Mouse (Mus musculus) frontal cortex, postnatal 10 days (tissue): Measurements from ENCODE around the gene Srrt.

Source experiments
- DNase-seq, 2 experiments: peaks; one replicate each; pipeline ENCODE4 v3.0.0; 2022; ENCODE audit warnings: low spot score in 2 of 2, mixed read lengths in 1 of 2

The Srrt gene

DNA sequence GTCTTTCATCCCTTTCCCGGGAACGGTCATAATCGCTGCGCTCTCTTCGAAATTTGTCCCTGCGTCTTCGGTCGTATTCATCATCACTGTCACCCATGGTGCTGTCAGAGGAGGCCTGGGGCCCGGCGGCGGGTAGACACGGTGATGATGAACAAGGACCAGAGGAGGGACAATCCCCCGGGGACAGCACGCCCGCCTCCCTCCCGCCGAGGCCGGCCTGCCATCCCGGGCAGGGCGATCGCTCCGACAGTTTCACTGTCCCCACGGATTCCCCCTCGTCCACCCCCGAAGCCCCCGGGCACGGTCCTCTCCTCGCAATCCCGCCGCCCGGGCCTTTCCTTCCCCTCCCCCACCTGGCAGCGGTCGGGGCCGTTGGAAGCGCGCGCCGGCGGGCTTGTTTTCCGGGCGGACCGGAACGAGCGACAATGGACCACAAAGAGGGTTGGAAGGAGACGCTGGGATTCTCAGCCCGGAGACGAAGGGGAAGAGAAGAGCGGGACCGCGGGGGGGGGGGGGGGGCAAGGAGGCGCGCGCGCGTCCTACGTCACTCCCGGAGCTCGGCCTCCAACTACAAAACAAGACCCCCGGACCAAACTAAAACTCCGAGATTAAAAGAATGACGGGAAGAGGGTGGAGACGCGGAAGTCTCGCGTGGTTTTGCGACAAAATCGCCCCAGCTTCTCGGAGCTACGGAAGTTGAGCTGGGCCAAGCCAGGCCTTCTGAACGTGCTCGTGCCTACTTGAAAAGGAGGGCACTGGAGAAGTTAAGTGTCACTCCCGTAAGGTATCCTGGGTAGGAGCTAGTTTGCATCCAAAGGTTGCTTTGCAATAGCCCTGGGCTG, at the start of gene Srrt:
Gene Srrt (minus strand): TSS at position 604 of the 842 bp plus-strand sequence.
- peak; percentile 89 to 91 for DNase-seq

- no peak for DNase-seq
Observed at GRCm38 (mm10) chr5:137354091-137354490, 46.6 kb upstream of the Srrt start.

- no peak for DNase-seq
Observed at GRCm38 (mm10) chr5:137352011-137352975, 44.8 kb upstream of the Srrt start.

DNA sequence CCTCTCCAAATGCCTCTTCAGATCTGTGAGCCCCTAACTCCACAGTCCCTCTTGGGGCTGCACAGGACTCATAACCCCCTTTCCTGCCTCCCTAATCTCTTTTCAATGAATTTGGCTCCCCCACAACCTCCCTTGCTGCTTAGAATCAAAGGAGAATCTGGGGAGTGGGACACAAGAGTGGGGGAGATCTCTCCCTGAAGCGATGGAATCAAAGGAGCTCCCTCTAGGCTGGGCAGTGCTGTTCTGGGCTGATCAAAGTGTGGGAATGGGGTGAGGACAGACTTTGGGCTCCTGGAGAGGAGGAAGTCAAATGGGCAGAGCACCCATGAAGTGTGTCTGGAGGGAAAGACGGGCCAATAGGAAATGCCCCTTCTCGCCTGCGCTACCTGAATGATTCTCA, 43.9 kb upstream of the Srrt start:
- no peak for DNase-seq

- no peak for DNase-seq
Observed at GRCm38 (mm10) chr5:137351058-137351380, 43.5 kb upstream of the Srrt start.

DNA sequence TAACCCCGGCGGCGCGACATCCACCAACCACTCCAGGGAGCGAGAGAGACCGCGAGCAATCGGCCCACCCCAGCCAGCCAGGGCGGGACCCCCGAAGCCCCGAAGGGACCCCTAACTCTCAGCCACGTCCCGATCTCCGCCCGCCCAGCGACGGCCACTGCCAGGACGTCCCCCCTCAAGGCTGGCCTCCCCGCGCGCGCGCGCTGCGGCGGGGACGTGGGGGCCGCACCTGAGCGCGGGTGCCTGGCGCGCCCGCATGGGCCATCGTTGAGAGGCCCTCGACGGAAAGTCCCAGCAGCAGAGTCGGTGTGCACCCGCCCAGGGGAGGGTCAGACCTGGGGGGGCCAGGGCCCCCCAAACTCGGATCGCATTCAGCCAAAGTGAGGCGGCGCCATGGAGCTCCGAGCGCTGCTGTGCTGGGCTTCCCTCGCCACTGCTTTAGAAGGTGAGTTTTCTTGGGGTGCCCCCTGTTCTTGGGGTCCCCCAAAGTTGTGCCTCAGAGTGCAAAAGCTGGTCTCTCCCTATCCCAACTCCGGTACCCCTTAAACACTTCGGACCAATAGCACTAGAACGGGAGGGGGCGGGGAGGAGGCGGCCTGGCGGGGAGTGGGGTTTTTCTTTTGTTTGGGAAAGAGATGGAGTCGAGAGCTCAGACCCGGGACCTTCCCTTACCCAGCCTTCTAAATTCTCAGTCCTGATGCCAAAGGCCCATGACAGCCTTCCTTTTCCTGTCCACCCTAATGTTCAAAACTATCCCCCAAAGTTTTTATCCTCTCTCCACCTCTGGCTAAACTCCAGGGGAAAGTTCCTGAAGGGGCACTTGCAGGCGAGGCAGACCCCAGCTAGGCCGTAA, 43.0 kb upstream of the Srrt start:
- DNase-seq: no peak

- peak; percentile 61 to 77 for DNase-seq
Observed at GRCm38 (mm10) chr5:137349384-137350204, 42.1 kb upstream of the Srrt start, which contains the start of gene Ephb4. Gene Ephb4, plus strand, starts transcription at chr5:137350109.

DNA sequence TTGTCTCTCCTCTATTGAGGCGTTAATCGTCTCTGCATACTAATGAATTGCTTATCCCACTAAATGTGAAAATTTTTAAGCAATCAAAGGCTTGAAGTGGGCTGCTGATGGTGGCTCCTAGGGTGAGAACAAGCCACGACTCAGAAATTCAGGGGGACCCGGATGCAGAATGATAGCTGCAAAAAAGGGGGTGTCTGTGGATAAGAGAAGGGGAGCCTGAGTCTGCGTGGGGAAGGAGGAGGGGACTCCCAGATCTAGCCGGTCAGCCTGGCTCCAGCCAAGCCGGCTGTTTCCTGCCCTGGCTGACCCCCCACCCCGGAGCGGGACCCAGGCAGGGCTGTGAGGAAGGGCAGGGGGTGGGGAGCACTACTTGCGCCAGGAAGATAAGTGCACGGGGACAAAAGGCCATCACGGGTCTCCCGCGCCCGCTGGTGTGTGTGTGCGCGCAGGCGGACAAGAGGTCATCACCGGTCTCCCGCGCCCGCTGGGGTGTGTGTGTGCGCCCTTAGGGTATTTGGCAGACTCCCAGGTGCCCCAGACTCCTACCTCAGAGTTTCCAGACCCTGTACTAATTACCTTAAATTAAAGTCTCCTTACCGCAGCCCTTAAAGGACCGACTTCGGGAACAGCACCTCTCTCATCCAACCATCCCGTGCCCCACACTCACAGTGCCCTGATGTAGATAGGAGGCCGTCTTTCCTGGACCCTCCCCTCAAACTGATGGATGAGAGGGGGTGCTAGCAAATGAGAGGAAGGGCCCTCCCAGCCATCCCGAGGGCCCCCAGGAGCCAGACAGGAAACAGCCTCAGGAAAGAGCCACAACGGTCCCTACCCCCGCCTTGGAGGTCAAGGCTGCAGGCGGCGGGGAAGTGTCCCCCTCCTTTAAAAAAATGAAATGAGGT, 41.3 kb upstream of the Srrt start:
- DNase-seq: no peak

DNA sequence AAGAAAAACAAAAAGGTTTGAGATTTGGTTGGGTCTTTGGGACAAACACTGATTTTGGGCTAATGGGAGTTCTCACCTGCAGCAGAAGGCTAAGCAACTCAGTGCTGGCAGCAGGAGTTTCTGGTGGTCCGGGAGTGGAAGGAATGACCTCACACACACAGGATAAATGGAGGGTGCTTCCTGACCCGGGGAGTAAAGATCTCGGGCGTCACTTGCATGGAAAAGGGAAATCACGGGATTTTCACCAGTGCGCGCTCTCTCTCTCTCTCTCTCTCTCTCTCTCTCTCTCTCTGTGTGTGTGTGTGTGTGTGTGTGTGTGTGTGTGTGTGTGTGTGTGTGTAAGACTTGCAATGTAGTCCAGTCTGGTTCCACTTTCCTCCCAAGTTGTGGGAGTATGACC, 40.4 kb upstream of the Srrt start:
- no peak for DNase-seq

DNA sequence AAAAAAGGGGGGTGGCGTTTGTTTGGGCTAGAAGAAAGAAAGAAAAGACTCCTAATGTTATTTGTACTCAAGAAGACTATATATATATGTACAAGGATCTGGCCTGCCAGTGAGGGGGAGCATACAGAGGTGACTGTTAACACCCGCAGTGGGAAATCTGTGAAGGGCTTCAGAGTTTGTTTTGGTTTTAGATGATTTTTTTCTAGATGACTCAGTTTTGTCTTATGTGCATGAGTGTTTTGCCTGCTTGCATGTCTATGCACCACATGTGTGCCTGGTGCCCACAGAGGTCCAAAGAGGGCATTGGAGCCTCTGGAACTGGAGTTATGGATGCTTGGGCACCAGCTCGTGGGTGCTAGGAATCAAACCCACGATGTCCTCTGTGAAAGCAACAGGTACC, 39.5 kb upstream of the Srrt start:
- DNase-seq: no peak

- no peak for DNase-seq
Observed at GRCm38 (mm10) chr5:137346388-137346787, 38.9 kb upstream of the Srrt start.

DNA sequence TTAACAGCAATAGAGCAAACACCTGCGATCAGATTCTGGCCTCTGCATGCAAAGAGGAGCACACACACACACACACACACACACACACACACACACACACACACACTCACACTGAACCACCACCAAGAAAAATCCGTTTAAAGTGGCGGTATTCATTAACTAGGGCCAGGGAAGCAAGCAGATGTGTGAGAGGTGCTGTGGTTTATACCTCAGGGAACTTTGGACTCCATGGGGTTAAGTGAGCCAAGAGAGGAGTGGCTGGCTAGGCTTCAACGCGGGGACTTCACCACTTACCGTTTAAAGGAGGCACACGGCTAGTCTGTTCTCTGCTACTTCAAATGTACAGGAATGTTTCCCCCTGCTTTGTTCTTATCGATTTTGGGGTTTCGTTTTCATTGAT, 38.3 kb upstream of the Srrt start:
- no peak for DNase-seq

- no peak for DNase-seq
Observed at GRCm38 (mm10) chr5:137343869-137344268, 36.4 kb upstream of the Srrt start.

GRCm38 (mm10) chr5:137343412-137343811, 35.9 kb upstream of the Srrt start:
- no peak for DNase-seq

DNA sequence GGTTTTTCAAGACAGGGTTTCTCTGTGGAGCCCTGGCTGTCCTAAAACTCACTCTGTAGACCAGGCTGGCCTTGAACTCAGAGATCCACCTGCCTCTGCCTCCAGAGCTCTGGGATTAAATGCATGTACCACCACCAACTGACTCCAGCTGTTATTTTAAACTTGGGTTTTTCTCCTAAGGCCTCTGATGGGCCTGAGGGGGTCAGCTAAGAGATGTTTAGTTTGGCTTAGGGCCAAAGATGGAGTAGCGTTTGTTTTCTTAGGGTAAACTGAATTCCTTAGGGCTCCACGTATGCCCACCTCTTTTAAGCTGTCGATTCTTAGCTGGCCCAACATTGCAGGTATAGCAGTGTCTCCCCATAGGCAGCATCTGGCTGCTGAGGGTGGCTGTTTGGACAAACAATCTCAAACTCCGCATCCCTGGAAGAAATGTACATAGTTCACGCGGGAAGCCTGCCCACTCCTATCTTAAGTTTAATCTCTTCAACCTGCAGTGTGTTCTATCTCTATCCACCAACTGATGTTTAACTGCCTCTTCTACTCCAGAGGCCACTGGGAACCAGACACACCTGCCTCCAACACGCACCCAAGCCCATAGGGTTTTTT, 35.0 kb upstream of the Srrt start:
- no peak for DNase-seq

DNA sequence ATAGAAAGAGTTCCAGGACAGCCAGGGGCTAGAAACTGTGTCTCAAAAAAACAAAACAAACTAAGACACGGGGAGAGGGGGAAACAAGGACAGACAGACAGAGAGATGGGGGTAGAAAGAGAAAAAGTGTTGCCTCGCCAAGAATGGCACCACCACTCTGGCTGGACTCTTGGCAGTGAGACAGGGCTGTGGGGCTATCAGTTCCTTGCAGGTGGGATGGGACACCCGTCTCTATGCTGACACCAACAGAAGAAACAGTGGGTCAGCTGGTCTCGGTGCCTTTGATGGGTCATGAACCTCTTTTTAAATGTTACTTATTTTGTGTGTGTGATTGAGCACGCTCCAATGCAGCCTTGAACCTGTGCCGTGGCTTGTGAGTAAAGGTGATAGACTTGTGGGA, 32.7 kb upstream of the Srrt start:
- DNase-seq: no peak

- DNase-seq: peak in 1 of 2 experiments; percentile 33
Observed at GRCm38 (mm10) chr5:137339290-137339979, 32.0 kb upstream of the Srrt start.

DNA sequence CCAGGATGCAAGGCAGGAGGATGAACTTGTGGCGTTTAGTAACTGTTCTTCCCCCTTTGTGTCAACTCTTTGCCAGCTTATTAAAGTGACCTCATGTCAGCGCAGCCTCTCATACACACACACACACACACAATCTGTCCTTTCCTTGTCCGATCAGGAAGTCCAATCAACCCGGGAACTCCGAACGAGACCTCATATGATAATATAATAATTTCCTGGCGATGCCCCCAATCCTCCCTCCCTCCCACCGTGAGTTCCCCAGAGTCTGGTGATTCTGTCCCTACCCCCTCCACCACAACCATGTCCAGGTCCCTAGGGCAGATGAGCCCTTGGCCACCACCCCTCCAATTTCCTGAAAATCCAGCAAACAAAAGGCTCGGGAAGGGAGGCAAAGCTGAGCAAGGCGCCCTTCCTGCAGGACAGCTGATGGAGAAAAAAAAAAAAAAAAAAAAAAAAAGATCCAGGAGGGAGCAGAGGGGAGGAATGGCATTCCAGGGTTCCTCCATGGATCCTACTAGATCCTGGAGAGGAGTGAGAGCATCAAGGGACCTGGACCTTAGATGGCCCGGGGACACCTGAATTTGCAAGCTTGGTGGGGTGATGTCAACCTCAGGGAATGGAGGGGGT, 31.3 kb upstream of the Srrt start:
- DNase-seq: no peak
